Mouse (Mus musculus): Measurements from ENCODE around the gene Klk6. TPM values are rescaled to one million over a fixed set of nuclear protein-coding genes. Genes with fewer than 3 reads are reported as not detected.

Gene Klk6
- total RNA-seq, 2 experiments from 2014 or later = not detected

DNA sequence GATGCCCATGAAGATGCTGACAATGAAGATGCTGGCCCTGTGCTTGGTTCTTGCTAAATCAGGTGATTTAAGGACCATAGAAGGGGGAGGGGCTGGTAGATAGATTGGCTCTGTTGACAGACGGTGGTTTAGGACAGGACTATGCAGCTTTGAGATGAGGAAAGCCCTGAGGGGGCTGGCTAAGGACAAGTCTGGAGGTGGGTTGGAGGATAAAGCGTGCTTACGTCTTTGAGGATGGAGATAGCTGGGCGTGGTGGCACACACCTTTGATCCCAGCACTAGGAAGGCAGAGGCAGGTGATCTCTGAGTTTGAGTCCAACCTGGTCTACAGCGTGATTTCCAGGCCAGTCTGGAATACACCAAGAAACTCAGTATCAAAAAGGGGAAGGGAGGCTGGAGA is 1.8 kb downstream of the Klk6 start:
- no peak for DNase-seq

DNA sequence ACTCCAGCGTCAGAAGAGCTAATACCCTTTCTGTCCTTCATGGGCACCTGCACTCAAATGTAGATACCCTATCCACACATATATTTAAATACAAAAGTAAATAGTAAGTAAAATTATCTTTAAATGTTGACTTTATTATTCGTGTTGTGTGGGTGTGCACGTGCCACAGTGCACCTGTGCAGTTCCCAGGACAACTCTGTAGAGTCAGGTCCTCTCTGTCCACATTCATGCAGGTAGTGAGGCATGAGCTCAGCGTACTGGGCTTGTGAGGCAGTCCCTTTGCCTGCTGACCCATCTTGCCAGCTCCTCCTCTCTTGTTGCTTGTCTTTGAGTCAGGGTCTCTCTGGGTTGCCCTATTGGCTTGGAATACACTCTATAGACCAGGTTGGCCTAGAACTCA is 3.4 kb downstream of the Klk6 start:
- no peak for DNase-seq

DNA sequence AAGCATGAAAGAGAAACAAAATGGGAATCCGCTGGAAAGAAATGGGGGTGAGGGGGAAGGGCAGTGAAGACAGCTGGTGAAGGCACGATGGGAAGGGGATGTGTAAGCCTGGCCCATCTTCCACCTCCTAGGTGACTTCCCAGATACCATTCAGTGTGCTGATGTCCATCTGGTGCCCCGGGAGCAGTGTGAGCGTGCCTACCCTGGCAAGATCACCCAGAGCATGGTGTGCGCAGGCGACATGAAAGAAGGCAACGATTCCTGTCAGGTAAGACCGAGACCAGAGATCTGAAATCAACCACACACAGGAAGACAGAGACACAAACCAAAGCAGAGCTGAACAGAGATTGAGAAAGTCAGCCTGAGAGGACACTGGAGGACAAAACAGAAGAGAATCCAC is 4.7 kb downstream of the Klk6 start:
- no peak for DNase-seq

DNA sequence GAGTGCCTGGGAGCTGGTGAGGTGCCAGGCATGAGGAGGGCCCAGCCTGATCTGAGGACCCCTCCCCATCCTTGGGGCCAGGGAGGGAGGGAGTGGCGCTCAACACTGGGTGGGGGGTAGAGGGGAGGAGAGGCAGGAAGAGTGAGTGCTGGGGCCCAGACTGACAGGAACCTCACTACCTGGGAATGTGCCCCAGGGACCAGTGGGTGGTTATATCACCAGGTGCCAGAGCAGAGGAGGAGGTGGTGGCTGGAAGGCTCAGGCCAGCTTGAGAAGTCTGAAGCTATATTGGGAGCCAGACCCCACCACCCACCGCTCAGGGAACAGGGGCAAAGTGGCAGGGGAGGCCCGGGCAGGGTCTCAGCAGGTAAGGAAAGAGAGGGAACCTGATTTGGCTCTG is 17.4 kb downstream of the Klk6 start, which contains the start of gene Klk5:
Gene Klk5 (plus strand): TSS at position 271 of the 400 bp plus-strand sequence.
- DNase-seq = no peak

DNA sequence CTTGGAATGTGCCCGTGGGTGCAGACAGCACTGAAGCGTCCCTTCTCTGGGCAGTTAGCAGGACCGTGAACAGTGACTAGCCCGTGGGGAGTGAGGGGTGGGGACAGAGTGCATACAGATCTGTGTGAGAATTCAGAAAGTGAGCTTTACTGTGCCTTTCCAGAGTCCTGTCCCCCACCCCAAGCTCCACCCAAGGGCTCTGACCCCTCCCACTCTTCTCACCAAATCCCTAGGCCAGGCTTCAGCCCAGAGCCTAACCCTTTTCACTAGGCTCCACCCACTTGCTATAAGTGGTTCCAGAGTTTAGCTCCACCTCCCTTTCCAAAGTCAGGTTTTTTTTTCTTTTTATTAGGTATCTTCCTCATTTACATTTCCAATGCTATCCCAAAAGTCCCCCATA is 19.5 kb downstream of the Klk6 start:
- no peak for DNase-seq

DNA sequence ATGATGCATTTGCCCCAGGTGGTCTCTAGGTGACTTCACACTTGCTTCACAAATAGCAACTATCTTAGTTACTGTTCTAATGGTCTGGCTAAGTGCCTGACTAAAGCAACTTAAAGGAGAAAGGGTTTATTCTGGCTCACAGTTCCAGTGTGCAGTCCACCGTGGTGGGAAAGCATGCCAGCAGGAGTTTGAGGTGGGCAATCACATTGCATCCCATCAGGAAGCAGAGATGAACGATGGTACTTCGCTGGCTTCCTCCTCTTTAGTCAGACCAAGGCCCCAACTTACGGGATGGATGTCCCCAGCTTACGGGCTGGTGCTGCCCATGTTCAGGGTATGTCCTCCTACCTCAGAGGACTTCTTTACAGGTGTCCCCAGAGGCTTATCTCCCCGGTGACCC is 27.3 kb downstream of the Klk6 start:
- DNase-seq = no peak

DNA sequence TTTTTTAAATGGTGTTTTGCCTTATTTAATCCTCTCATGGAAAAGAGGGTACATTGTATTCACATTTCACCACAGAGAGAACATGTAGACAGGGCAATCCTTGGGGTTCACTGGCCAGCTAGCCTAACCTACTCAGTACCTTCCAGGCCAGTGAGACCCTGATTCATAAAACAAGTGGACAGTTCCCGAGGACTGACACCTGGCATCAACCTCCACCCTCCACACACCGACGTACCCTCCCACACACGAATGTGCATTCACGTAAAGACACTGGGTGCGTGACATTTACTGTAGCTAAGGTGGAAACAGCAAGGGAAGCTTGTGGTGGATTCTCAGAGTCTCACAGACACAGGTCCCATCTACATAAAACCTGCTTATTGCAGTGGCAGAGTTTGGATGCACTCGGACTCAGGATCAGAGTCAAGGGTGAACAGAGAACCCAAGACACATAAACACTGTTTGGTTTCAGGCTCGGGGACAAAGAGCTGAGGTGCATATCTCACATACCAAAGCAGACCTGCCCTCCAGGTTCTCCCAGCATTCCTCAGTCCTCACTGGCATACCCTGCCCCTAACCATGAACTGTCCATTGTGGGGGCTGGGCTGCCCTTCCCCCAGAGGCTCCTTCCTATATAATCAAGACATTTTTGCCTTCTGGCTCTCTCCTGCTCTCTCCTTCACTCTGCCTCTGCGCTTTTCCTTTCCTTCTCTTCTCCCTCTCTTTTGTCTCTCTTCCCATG is 30.5 kb downstream of the Klk6 start:
- no peak for DNase-seq

DNA sequence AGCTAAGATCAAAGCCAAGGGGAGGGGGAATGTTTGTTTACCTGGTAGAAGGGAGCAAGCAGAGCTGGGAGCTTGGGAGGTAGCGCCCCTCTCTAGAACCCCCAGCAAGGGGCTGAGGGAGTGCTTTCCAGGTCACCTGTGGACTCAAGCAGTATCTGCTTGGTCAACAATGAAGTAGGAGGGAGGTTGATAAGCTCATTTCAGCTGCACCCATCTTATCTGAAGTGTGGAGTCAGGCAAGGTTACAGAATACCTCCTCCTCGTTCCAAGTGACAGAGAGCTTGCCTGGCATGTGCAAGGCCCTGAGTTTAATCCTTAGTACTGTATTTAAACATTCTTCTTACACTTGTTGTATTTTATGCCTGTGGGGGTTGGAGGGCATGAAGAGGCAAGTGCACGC is 31.4 kb downstream of the Klk6 start:
- no peak for DNase-seq

DNA sequence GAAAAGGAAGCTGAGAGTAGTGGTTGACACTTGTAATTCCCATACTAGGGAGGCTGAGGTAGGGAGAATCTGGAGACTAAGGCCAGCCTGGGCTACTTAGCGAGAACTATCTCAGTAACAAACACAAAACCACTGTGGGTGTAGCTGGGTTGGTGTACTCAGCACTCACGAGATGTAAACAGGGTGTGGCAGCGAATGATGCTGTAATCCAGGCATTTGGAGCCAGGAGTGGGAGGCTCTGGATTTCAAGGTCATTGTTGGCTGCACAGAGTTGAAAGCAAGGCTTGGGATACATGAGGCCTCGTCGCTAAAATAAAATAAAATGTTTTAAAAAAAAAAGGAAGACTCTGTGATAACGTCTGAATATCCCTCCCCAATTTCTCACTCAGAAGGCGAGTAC is 32.0 kb downstream of the Klk6 start:
- no peak for DNase-seq

DNA sequence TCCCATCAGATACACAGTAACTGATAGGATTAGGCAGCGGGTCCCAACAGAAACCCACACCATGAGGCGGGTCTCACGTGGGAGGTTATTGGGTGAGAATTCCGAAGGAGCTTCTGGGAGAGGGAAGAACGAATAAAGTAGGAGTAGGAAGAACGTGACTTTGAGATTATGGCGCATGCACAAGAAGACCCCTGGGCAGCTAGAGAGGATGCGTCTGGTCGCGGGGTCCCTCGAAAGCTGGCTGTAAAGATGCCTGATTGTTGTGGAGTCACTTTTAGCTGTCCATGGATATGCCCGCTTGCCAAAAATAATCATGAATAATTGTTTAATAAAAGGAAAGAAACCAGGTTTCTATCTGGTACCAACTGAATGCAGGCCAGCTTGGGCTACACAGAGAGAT is 33.2 kb downstream of the Klk6 start:
- DNase-seq = no peak

DNA sequence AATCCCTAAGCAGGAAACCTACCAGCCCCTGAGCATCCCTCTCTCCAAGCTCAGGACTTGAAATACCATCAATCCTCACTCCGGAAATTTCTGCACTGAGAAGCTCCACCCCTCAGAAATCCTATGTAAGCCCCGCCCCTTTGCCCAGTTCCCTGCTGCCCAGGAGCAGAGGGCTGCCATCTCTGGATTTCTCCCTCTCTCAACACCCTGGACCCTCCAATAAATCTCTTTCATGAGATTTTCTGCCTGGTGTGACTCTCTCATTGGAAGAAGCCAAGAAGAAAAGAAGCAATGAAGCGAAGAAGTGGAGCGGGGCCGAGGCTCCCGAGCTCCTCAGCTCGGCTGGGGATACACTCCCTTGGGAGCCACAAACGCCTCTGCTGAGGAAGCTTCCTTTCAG is 36.1 kb downstream of the Klk6 start:
- DNase-seq = no peak

DNA sequence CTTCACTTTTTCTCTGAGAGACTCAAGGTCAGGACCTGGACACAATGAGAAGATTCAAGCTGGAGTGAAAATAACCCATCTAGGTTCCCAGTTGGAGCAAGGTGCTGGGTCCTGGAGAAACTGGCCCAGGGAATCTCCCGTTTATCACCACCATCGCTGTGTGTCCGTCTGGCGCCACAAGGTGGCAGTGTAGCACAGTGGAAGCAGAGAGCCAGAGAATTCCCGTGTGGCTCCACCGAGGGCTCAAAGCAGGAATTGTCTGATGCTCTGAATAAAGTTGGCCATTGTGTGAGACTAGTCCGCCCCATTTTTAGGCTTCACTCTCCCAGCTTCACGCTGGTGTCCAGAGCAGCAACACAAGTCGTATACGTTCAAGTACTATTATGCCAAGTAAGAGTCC is 48.9 kb downstream of the Klk6 start:
- DNase-seq = peak; percentile 77

DNA sequence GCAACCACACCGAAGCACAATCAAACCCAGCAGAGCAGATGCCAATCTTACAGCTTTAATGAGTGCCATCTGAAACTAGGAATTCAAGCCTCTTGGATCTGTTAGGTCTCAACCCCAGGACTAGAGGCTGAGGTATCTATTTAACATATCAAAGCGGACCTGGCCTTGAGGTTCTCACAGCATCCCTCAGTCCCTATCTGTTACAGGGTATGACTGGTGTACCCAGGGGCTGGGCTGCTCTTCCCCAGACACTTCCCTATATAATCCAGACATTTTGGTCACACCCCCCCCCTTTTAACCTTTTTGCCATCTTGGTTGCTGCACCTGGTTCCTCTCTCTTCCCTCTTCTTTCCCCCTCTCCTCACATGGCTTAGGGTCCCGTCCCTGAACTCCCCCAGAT is 49.4 kb downstream of the Klk6 start:
- no peak for DNase-seq

DNA sequence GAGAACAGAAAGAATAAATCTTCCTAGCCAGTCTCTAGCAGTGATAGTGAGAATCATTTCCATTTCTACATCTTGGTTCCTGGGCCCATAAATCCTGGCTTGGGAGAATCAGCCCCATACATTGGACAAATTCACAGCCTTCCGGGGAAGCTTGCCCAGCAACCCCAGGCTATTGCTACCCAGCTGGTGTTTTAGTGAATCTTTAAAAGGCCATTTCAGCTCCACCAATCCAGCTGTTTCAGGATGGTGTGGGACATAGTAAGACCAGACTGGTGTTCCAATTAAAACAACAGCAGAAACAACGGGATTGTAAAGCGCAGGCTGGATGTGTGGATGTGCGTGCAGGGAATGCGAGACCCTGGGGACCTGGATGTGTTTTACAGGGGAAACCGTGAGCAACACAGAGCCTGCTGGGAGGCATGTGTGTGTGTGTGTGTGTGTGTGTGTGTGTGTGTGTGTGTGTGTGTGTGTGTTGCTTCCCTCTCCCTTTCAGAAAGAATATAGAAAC is 50.6 kb downstream of the Klk6 start:
- DNase-seq = no peak

DNA sequence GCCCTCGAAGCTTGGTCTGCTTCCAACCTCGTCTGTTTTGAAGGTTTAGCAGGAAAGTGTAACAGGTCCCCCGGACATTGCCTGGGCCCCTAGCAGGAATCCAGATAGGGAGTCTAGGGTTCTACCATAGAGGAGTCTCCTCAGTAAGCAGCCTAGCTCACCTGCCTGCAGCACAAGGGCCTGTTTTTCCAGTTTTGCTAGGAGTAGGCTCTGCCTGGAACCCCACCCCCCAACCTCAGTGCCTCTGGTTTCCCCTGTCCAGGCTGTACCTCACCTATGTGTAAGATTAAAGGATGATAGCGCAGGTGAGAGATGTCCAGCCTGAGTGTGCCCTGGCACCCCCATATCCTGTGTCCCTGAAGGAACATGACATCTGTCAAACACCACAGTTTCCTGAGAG is 52.1 kb downstream of the Klk6 start:
- DNase-seq = no peak

DNA sequence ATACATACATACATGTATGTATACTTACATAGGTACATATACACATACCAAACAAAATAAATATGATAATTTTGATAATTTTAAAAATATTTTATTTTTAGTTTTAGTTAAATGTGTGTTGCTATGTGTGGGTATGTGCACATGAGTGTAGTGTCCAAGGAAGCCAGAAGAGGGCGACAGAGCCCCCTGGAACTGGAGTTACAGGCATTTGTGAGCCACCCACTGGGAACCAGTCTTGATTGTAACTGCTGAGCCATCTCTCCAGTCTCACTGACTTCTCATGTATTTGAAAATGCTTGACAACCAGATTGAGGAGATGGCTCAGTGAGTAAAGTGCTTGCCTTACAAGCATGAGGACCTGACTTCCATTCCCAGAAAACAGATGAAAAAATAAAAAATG is 54.0 kb downstream of the Klk6 start:
- DNase-seq = no peak

DNA sequence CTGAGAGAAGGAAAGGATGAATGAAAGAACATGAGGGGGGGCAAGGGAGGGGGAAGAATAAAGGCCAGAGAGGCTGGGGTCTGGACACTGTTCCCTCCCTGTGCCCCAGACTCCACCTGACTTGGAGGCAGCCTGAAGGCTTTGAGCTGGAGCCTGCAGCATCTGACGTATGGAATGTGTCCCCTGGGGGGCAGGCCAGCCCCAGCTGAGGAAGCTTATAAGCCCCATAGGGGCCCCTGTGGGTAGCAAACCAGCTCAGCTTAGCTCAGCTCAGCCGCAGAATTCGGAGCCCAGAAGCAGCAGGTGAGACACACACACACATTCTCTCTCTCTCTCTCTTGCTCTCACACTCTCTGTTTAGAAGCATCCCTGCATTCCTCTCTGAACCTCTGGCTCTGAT is 56.6 kb downstream of the Klk6 start, which contains the start of gene Klk4:
Gene Klk4 (plus strand): TSS at position 249 of the 400 bp plus-strand sequence.
- no peak for DNase-seq

Other genes with a start within 250 kb of the Klk6 start
- gene Zfp719, start 244.9 kb upstream of the Klk6 start, total RNA-seq (2021) = 1 to 10 TPM; 9.4 to 10.0 TPM
- gene Zfp819, start 217.3 kb upstream of the Klk6 start, total RNA-seq (2021) = not detected
- gene Ceacam18, start 189.8 kb upstream of the Klk6 start, total RNA-seq (2021) = not detected
- gene Siglece, start 164.3 kb upstream of the Klk6 start, total RNA-seq (2021) = under 1 TPM; 0.34 to 0.48 TPM
- gene Ctu1, start 152.5 kb upstream of the Klk6 start, total RNA-seq (2021) = 1 to 10 TPM; 4.7 to 5.6 TPM
- not detected for gene Klk14, start 134.1 kb upstream of the Klk6 start, total RNA-seq (2021)
- not detected for gene Klk13, start 111.9 kb upstream of the Klk6 start, total RNA-seq (2021)
- not detected for gene Klk12, start 55.6 kb upstream of the Klk6 start, total RNA-seq (2021)
- gene Klk11, start 49.9 kb upstream of the Klk6 start, total RNA-seq (2021) = not detected
- not detected for gene Klk10, start 43.5 kb upstream of the Klk6 start, total RNA-seq (2021)
- not detected for gene Klk9, start 32.6 kb upstream of the Klk6 start, total RNA-seq (2021)
- gene Klk8, start 26.9 kb upstream of the Klk6 start, total RNA-seq (2021) = 10 to 100 TPM; 10.6 to 17.4 TPM
- gene Klk7, start 13.2 kb upstream of the Klk6 start, total RNA-seq (2021) = not detected
- gene Klk5, start 17.5 kb downstream of the Klk6 start, total RNA-seq (2021) = not detected
- gene Klk4, start 56.7 kb downstream of the Klk6 start, total RNA-seq (2021) = not detected
- gene Klk15, start 109.2 kb downstream of the Klk6 start, total RNA-seq (2021) = not detected
- gene Klk1b8, start 126.2 kb downstream of the Klk6 start, total RNA-seq (2021) = not detected
- not detected for gene Klk1b1, start 142.3 kb downstream of the Klk6 start, total RNA-seq (2021)
- not detected for gene Klk1b9, start 151.6 kb downstream of the Klk6 start, total RNA-seq (2021)
- gene Klk1b11, start 171.4 kb downstream of the Klk6 start, total RNA-seq (2021) = not detected
- not detected for gene Klk1b26, start 187.7 kb downstream of the Klk6 start, total RNA-seq (2021)
- gene Klk1b27, start 227.8 kb downstream of the Klk6 start, total RNA-seq (2021) = not detected

Data from heart, postnatal 4 days (tissue).